Mouse (Mus musculus): ENCODE results near the gene Phldb2. TPM values are rescaled to one million over a fixed set of nuclear protein-coding genes. Genes with fewer than 3 reads are reported as not detected.

Gene Phldb2
- polyA plus RNA-seq, 1 experiment = 55.4 TPM

DNA sequence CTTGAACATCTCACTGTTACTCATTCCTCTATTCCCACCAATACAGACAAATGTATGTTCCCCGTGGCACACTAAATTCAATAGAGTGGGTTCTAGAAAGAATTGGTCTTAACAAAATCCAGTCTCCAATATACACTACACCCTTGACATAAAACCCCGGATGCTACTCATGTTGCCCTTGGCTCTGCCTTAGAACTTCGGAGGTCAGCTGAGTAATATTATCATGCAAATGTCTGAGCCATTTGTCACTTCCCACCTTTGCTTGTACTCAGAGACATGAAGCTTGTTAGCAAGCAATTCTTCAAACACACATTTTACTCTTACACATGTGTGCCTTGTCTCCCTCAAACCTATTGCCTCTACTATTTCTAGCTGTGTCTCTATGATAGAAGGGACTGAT is 138.8 kb downstream of the Phldb2 start:
- 71% methylated on average over 3 of the region's 3 CpGs for WGBS
- no peak for TF ChIP-seq CTCF (conservative IDR thresholded peaks at IDR 0.05; ENCODE audit: insufficient read depth, insufficient read length, low read depth, low read length)
- TF ChIP-seq POLR2A (IDR thresholded peaks at IDR 0.05; ENCODE audit: low read depth, low read length) = no peak
- Histone ChIP-seq H3K4me1 (ENCODE audit: control insufficient read depth, insufficient read depth, low read length) (peaks cover 9% of the 10 kb centered on the region; the same call in 1 of the 2 replicates), H3K27ac (ENCODE audit: insufficient read depth, low read depth, low read length) (no peak overlapping the region), H3K27me3 (replicated peaks; ENCODE audit: control insufficient read depth, insufficient read depth, low read length) (no peaks in the 10 kb centered on the region), H3K4me3 (ENCODE audit: insufficient read depth, low read depth, low read length) (no peak overlapping the region), H3K36me3 (ENCODE audit: control insufficient read depth, insufficient read depth, low read length) (peaks cover 3% of the 10 kb centered on the region; the same call in 1 of the 2 replicates)
- no peak for DNase-seq

DNA sequence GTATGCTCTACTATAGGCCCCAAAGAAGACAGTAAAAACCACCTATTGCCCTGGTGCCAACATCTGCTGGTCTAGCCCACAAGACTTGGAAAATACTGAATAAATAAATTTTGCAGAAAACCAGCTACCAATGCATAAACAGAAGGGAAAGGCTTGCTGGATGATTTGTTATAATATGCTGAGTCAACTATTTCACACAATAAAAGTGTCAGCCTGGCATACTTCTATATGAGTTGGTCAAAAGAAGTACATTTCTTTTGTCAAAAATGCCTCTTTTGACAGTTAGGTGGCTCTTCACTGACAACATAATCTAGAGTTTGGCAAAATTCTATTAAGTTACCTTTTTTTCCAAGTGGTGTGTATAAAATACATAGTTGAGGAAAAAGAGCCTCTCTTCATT is 141.6 kb downstream of the Phldb2 start:
- H3K4me3 ChIP-seq (ENCODE audit: insufficient read depth, low read depth, low read length) = no peak overlapping the region
- no peaks in the 10 kb centered on the region for H3K27me3 ChIP-seq (replicated peaks; ENCODE audit: control insufficient read depth, insufficient read depth, low read length)
- H3K27ac ChIP-seq (ENCODE audit: insufficient read depth, low read depth, low read length) = no peak overlapping the region
- peaks cover 9% of the 10 kb centered on the region; the same call in 1 of the 2 replicates for H3K4me1 ChIP-seq (ENCODE audit: control insufficient read depth, insufficient read depth, low read length)
- DNase-seq = no peak
- TF ChIP-seq CTCF (conservative IDR thresholded peaks at IDR 0.05; ENCODE audit: insufficient read depth, insufficient read length, low read depth, low read length) = no peak
- no peak for TF ChIP-seq POLR2A (IDR thresholded peaks at IDR 0.05; ENCODE audit: low read depth, low read length)
- H3K36me3 ChIP-seq (ENCODE audit: control insufficient read depth, insufficient read depth, low read length) = peaks cover 9% of the 10 kb centered on the region

DNA sequence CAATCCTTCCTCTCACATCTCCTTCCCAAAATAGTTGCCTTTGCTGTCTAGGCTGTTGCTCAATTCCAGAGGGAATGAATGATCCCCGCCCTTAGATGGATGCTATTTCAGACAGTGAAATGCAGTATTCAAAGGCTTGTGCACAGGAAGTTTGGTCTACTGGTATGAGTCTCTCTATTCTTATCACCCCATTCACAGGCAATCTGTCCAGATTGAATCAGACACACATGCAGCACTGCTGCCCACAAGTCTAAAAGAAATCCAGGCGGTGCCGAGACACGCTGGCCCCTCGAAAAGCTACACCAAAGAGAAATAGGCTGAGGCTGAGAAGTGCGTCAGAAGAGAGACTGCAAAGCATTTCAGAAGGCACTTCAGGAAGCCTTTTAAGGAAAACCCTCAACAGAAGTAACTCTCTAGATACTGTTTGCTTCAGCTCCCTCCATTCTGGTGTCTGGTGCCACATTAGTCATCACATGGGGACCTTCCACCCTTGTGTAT is 142.5 kb downstream of the Phldb2 start:
- 72% methylated on average over 6 of the region's 6 CpGs for WGBS
- Histone ChIP-seq H3K4me1 (ENCODE audit: control insufficient read depth, insufficient read depth, low read length) (peaks cover 9% of the 10 kb centered on the region; the same call in 1 of the 2 replicates), H3K36me3 (ENCODE audit: control insufficient read depth, insufficient read depth, low read length) (peaks cover 13% of the 10 kb centered on the region), H3K27me3 (replicated peaks; ENCODE audit: control insufficient read depth, insufficient read depth, low read length) (no peaks in the 10 kb centered on the region), H3K27ac (ENCODE audit: insufficient read depth, low read depth, low read length) (peak overlapping the region; percentile 50; the same call in 1 of the 2 replicates), H3K4me3 (ENCODE audit: insufficient read depth, low read depth, low read length) (no peak overlapping the region)
- no peak for DNase-seq
- TF ChIP-seq CTCF (conservative IDR thresholded peaks at IDR 0.05; ENCODE audit: insufficient read depth, insufficient read length, low read depth, low read length) (no peak), POLR2A (IDR thresholded peaks at IDR 0.05; ENCODE audit: low read depth, low read length) (no peak)

DNA sequence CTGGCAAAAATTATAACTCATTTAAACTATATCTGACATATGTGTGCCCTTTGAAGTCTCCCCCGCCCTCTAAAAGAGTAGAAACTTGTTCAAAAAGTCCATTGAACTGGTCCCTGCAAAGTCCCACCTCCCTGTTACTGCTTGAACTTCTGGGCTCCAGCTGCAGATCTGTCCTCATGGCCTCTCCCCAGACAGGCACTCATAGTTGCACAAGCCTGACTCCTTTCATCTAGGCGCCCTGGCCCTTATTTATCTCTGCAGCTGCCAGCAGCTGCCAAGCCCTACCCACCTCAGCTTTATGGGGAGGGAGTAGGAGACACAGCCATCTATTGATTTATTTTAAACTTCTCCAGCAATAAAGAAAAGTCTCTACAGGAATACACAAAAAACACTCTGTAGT is 143.2 kb downstream of the Phldb2 start:
- DNase-seq = no peak
- peaks cover 13% of the 10 kb centered on the region for H3K36me3 ChIP-seq (ENCODE audit: control insufficient read depth, insufficient read depth, low read length)
- no peaks in the 10 kb centered on the region for H3K27me3 ChIP-seq (replicated peaks; ENCODE audit: control insufficient read depth, insufficient read depth, low read length)
- H3K4me3 ChIP-seq (ENCODE audit: insufficient read depth, low read depth, low read length) = no peak overlapping the region
- H3K4me1 ChIP-seq (ENCODE audit: control insufficient read depth, insufficient read depth, low read length) = peaks cover 9% of the 10 kb centered on the region; the same call in 1 of the 2 replicates
- 35% methylated on average over 2 of the region's 2 CpGs for WGBS
- no peak for TF ChIP-seq POLR2A (IDR thresholded peaks at IDR 0.05; ENCODE audit: low read depth, low read length)
- TF ChIP-seq CTCF (conservative IDR thresholded peaks at IDR 0.05; ENCODE audit: insufficient read depth, insufficient read length, low read depth, low read length) = no peak
- no peak overlapping the region for H3K27ac ChIP-seq (ENCODE audit: insufficient read depth, low read depth, low read length)

DNA sequence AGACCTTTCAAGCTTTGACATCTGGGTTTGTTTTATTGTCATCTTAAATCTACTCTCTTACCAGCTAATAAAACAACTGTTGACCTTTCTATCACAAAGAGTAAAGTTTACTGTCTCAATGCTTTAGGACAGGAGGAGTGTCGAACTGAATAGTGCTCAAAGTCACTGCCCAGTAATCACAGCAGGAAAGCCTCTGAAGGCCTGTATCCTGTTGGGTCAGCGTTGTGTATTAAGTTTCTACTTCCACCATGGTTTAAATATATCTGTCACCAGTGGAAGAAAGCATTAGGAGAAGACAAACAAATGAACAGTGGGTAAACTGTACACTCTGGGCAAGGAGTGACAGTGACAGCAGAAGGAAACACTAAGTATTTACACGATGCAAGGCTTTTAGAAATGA is 148.7 kb downstream of the Phldb2 start:
- Histone ChIP-seq H3K27ac (ENCODE audit: insufficient read depth, low read depth, low read length) (peak overlapping the region; percentile 45), H3K36me3 (ENCODE audit: control insufficient read depth, insufficient read depth, low read length) (peaks cover 23% of the 10 kb centered on the region), H3K4me3 (ENCODE audit: insufficient read depth, low read depth, low read length) (no peak overlapping the region), H3K4me1 (ENCODE audit: control insufficient read depth, insufficient read depth, low read length) (no peaks in the 10 kb centered on the region; the same call in 1 of the 2 replicates), H3K27me3 (replicated peaks; ENCODE audit: control insufficient read depth, insufficient read depth, low read length) (no peaks in the 10 kb centered on the region)
- WGBS = 18% methylated on average over 3 of the region's 3 CpGs
- TF ChIP-seq POLR2A (IDR thresholded peaks at IDR 0.05; ENCODE audit: low read depth, low read length) (no peak), CTCF (conservative IDR thresholded peaks at IDR 0.05; ENCODE audit: insufficient read depth, insufficient read length, low read depth, low read length) (no peak)
- DNase-seq = no peak

DNA sequence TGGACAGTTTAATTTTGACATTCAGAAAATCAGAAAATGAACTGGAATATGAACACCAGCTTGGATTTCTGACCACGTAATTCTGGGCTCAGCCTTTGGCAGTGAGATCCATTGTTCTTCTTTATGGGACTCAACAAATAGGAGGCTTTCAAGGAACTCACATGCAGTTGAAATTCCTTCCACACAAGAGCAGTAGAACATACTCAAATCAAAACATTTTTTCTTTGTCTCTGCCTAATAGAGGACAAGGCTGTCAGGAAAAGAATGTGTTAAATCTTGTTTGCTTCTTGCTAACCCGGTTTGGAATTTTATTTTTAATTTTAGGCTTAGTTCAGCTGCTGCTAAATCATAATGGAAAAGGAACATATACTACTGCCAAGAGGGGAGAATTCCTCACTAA is 153.0 kb downstream of the Phldb2 start:
- H3K27ac ChIP-seq (ENCODE audit: insufficient read depth, low read depth, low read length) = no peak overlapping the region
- H3K36me3 ChIP-seq (ENCODE audit: control insufficient read depth, insufficient read depth, low read length) = peaks cover 18% of the 10 kb centered on the region; the same call in 1 of the 2 replicates
- 58% methylated on average over 2 of the region's 2 CpGs for WGBS
- no peaks in the 10 kb centered on the region for H3K27me3 ChIP-seq (replicated peaks; ENCODE audit: control insufficient read depth, insufficient read depth, low read length)
- H3K4me1 ChIP-seq (ENCODE audit: control insufficient read depth, insufficient read depth, low read length) = no peaks in the 10 kb centered on the region; the same call in 1 of the 2 replicates
- no peak for TF ChIP-seq POLR2A (IDR thresholded peaks at IDR 0.05; ENCODE audit: low read depth, low read length)
- no peak for TF ChIP-seq CTCF (conservative IDR thresholded peaks at IDR 0.05; ENCODE audit: insufficient read depth, insufficient read length, low read depth, low read length)
- no peak overlapping the region for H3K4me3 ChIP-seq (ENCODE audit: insufficient read depth, low read depth, low read length)
- DNase-seq = no peak

DNA sequence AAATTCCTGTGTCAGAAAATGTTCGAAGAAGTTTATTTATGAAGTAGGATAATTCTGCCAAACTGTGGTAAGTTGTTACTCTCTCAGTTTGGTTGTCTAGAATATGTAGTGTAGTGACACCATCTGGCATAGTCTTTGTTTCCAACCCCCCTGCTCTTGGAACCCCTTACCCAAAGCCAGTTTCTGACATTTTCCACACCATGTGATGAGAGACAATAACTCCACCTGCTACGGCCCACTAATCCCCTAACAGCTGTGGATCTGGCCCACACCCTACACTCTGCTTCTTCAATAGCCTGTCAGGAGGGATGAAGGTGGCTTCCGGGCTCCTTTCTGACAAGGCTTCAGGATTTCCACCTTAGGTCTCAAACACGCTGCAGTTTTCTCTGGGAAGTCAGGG is 154.2 kb downstream of the Phldb2 start:
- Histone ChIP-seq H3K4me3 (ENCODE audit: insufficient read depth, low read depth, low read length) (no peak overlapping the region), H3K36me3 (ENCODE audit: control insufficient read depth, insufficient read depth, low read length) (peaks cover 14% of the 10 kb centered on the region; the same call in 1 of the 2 replicates), H3K4me1 (ENCODE audit: control insufficient read depth, insufficient read depth, low read length) (no peaks in the 10 kb centered on the region; the same call in 1 of the 2 replicates), H3K27me3 (replicated peaks; ENCODE audit: control insufficient read depth, insufficient read depth, low read length) (no peaks in the 10 kb centered on the region), H3K27ac (ENCODE audit: insufficient read depth, low read depth, low read length) (no peak overlapping the region)
- TF ChIP-seq CTCF (conservative IDR thresholded peaks at IDR 0.05; ENCODE audit: insufficient read depth, insufficient read length, low read depth, low read length) (no peak), POLR2A (IDR thresholded peaks at IDR 0.05; ENCODE audit: low read depth, low read length) (no peak)
- DNase-seq = no peak
- 66% methylated on average over 4 of the region's 4 CpGs for WGBS
